Mouse (Mus musculus): Measurements from ENCODE around the gene Gm20498. TPM values are rescaled to one million over a fixed set of nuclear protein-coding genes. Genes with fewer than 3 reads are reported as not detected.
"Not testable (repeated sequence)": the region's sequence is repeated elsewhere in the genome, so short reads cannot be mapped to it uniquely, and the experiment has no call there.

Gm20498 gene
- total RNA-seq (2022) = 10 to 100 TPM; 40.6 to 45.2 (median 42.0) TPM

- DNase-seq (ENCODE audit: low spot score in 2 of 2) = peak; percentile 79 to 81
Observed at GRCm38 (mm10) chr12:81532316-81533028, at the start of gene Gm20498, which contains the start of gene Synj2bp. Gene Gm20498 (minus strand): TSS chr12:81532905. Gene Synj2bp (minus strand): TSS chr12:81532911.

GRCm38 (mm10) chr12:81568374-81568773 lies 35.7 kb upstream of the Gm20498 start, which contains the start of gene Adam21:
Gene Adam21 (minus strand): TSS chr12:81568474.
- DNase-seq (ENCODE audit: low spot score in 2 of 2) = no peak

GRCm38 (mm10) chr12:81567931-81568330 lies 35.2 kb upstream of the Gm20498 start:
- no peak for DNase-seq (ENCODE audit: low spot score in 2 of 2)

GRCm38 (mm10) chr12:81564173-81564572 lies 31.5 kb upstream of the Gm20498 start:
- DNase-seq (ENCODE audit: low spot score in 2 of 2) = no peak

- no peak for DNase-seq (ENCODE audit: low spot score in 2 of 2)
Observed at GRCm38 (mm10) chr12:81549286-81549685, 16.6 kb upstream of the Gm20498 start.

GRCm38 (mm10) chr12:81547163-81547562 lies 14.5 kb upstream of the Gm20498 start:
- no peak for DNase-seq (ENCODE audit: low spot score in 2 of 2)

- DNase-seq (ENCODE audit: low spot score in 2 of 2) = no peak
Observed at GRCm38 (mm10) chr12:81533029-81533419, 319 bp upstream of the Gm20498 start.

GRCm38 (mm10) chr12:81530587-81530986 lies 2.1 kb downstream of the Gm20498 start:
- DNase-seq (ENCODE audit: low spot score in 2 of 2) = not testable (repeated sequence)

GRCm38 (mm10) chr12:81496906-81497305 lies 35.8 kb downstream of the Gm20498 start:
- DNase-seq (ENCODE audit: low spot score in 2 of 2) = not testable (repeated sequence)

- DNase-seq (ENCODE audit: low spot score in 2 of 2) = no peak
Observed at GRCm38 (mm10) chr12:81490491-81490890, 42.2 kb downstream of the Gm20498 start.

- DNase-seq (ENCODE audit: low spot score in 2 of 2) = no peak
Observed at GRCm38 (mm10) chr12:81485311-81485710, 47.4 kb downstream of the Gm20498 start.

GRCm38 (mm10) chr12:81484727-81485191 lies 47.9 kb downstream of the Gm20498 start, which contains the start of gene Cox16:
Gene Cox16 (minus strand): TSS chr12:81485127.
- peak; percentile 80 to 83 for DNase-seq (ENCODE audit: low spot score in 2 of 2)

GRCm38 (mm10) chr12:81484212-81484611 lies 48.5 kb downstream of the Gm20498 start:
- no peak for DNase-seq (ENCODE audit: low spot score in 2 of 2)

- no peak for DNase-seq (ENCODE audit: low spot score in 2 of 2)
Observed at GRCm38 (mm10) chr12:81483656-81484055, 49.0 kb downstream of the Gm20498 start.

- DNase-seq (ENCODE audit: low spot score in 2 of 2) = not testable (repeated sequence)
Observed at GRCm38 (mm10) chr12:81459051-81459450, 73.7 kb downstream of the Gm20498 start.

- not testable (repeated sequence) for DNase-seq (ENCODE audit: low spot score in 2 of 2)
Observed at GRCm38 (mm10) chr12:81438985-81439384, 93.7 kb downstream of the Gm20498 start.

GRCm38 (mm10) chr12:81434778-81435177 lies 97.9 kb downstream of the Gm20498 start:
- not testable (repeated sequence) for DNase-seq (ENCODE audit: low spot score in 2 of 2)

- DNase-seq (ENCODE audit: low spot score in 2 of 2) = no peak
Observed at GRCm38 (mm10) chr12:81421846-81422245, 110.9 kb downstream of the Gm20498 start, which contains the start of gene Adam4. Gene Adam4 (minus strand): TSS chr12:81421946.

GRCm38 (mm10) chr12:81413211-81413610 lies 119.5 kb downstream of the Gm20498 start:
- DNase-seq (ENCODE audit: low spot score in 2 of 2) = no peak

GRCm38 (mm10) chr12:81408966-81409365 lies 123.7 kb downstream of the Gm20498 start:
- DNase-seq (ENCODE audit: low spot score in 2 of 2) = no peak

GRCm38 (mm10) chr12:81402187-81402586 lies 130.5 kb downstream of the Gm20498 start:
- peak; percentile 33 to 45 for DNase-seq (ENCODE audit: low spot score in 2 of 2)

- DNase-seq (ENCODE audit: low spot score in 2 of 2) = not testable (repeated sequence)
Observed at GRCm38 (mm10) chr12:81379364-81379763, 153.3 kb downstream of the Gm20498 start, which contains the start of gene Gm4787. Gene Gm4787 (minus strand): TSS chr12:81379464.

- DNase-seq (ENCODE audit: low spot score in 2 of 2) = no peak
Observed at GRCm38 (mm10) chr12:81333841-81334240, 198.9 kb downstream of the Gm20498 start.

Data from left cerebral cortex, adult 8-10 months (tissue).